Mouse (Mus musculus): ENCODE measurements around the gene Col25a1.

The Col25a1 gene

DNA sequence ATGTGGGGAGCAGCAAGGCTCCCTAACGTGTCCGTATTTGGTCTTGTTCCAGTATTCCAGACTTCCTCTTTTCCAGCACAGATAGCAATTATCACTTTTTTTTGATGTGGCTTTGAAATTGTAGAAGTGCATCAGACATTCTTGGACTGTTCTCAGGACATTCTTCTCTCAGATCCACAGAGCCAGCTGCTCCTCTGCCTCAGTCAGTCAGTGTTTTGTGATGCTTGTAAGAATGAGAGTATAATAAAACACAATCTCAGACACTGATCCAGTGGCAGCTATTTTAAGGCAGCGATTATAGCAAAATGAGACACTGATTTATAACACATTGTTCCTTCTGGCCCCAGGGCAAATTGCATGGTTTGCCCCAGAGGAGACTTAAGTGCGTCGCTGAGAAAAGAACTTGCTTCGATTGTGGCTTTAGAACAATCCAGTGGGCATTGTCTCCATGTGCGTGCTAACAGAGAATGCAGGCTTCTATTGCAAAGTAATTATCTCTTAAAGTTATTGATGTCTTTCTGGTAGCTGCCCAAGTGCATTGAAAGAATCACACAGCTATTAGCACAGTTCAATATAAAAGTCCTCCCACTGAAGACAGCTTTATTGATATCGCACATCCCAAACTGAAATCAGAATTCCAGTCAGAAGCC lies 111.5 kb downstream of the Col25a1 start:
- no peak for DNase-seq (ENCODE audit: low read depth, low spot score)

DNA sequence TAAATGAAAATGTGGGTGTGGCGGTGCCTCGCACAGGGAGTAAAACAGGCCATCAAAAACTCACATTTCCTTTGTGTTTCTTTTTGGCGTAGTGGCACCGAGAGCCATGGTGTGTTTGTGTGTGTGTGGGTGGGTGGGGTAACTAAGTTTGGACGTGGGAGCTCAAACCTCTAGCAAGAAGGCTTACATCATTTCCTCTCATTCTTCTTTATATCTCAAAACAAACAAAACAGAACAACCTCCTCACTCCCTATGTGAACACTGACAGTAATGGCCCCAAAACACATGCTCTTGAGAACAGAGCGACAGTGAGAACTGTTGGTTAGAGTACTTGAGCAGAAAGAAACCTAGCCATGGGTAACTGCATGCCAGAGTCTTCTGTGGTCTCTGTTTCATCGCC lies 121.1 kb downstream of the Col25a1 start:
- no peak for DNase-seq (ENCODE audit: low read depth, low spot score)

- no peak for DNase-seq (ENCODE audit: low read depth, low spot score)
Observed at GRCm38 (mm10) chr3:130256059-130256458, 124.8 kb downstream of the Col25a1 start.

DNA sequence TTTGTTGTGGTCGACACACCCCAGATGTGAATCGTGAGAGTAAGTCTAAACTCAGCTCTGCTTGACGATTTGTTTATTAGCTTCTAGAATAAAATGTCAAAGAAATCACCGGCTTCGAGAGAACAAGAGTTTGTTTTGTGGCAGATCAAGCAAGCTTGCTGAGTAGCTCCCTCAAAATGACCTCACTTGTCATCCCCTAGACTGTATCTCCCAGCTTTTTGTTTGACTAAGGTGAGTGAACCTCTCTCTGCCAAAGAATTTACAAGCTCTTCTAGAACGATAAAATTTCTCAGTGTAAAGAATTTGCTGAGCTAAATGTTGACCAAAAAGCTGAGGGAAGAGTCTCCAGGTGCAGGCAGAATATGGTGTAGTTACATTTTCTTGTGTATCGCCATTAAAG lies 125.3 kb downstream of the Col25a1 start:
- no peak for DNase-seq (ENCODE audit: low read depth, low spot score)

DNA sequence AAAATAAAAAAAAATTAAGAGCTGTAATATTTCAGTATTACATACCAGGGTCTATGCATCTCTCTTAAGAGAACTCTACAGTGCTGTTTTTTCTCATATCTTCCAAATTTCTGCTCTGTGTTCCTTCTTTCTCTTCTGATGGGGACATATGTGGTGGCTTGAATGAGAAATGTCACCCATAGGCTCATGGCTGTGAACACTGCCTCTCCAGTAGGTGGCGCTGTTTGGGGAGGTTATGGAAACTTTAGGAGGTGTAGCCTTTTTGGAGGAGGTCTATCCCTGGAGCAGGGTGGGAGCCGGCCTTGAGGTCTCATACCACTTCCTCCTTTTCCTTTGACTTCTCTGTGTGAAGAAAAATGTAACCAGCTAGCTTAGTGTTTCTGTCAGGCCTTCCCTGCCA lies 128.4 kb downstream of the Col25a1 start:
- DNase-seq (ENCODE audit: low read depth, low spot score) = peak; percentile 3

DNA sequence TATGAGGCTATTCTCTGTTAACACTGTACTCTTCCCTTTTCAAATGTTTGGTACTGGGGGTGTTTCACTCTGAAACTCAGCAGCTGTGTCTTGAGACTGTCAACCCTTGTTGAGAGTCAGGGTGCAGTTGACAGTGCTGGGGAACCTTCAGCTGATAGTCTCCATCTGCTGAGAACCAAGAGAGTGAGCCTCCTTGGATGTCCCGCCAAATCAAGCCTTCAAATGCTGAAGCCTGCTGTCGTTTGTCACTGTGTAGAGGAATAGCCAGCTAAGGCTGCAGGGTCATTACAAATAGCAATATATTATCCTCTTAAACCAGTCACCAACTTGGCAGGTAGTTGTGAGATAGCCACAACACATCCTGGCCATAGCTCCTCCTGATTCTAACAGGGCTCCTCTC lies 129.0 kb downstream of the Col25a1 start:
- DNase-seq (ENCODE audit: low read depth, low spot score) = no peak

- no peak for DNase-seq (ENCODE audit: low read depth, low spot score)
Observed at GRCm38 (mm10) chr3:130265104-130265503, 133.8 kb downstream of the Col25a1 start.

GRCm38 (mm10) chr3:130270509-130270908 lies 139.2 kb downstream of the Col25a1 start:
- no peak for DNase-seq (ENCODE audit: low read depth, low spot score)

GRCm38 (mm10) chr3:130273949-130274348 lies 142.6 kb downstream of the Col25a1 start:
- DNase-seq (ENCODE audit: low read depth, low spot score) = no peak

DNA sequence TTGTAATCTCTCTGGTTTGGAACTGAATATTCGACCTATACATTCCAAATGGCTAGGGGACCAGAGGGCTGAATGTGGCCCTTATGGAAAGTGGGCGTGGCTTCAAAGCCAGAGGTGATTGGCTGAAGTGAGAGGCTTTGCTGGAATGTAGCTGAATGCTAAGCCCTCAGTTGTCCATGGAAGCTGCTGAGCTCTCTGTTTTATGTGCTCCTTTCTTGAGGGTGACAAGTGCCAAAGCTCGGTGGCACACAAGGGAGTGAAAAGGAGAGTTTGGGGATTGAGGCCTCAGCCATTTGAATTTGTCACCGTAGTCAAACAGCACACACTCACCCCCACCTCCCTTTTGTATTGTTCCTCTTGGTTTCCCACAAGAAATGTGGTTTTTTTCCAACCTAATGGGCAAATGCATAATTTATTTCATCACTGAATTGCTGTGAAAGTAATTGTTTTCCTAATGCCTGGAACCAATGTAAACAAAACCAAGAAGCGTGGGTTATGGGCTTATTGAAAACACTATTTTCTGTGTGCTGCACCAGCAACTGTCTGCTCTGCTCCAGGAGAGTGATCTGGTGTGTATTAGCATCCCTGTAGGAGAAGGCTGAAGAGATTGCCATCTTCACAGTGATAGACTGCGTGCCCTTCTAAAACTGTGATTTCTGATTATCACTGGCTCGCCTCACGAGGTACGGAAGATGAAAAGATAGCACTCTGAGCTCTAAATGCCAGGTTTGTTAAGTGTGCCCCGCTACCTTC lies 147.2 kb downstream of the Col25a1 start:
- no peak for DNase-seq (ENCODE audit: low read depth, low spot score)

DNA sequence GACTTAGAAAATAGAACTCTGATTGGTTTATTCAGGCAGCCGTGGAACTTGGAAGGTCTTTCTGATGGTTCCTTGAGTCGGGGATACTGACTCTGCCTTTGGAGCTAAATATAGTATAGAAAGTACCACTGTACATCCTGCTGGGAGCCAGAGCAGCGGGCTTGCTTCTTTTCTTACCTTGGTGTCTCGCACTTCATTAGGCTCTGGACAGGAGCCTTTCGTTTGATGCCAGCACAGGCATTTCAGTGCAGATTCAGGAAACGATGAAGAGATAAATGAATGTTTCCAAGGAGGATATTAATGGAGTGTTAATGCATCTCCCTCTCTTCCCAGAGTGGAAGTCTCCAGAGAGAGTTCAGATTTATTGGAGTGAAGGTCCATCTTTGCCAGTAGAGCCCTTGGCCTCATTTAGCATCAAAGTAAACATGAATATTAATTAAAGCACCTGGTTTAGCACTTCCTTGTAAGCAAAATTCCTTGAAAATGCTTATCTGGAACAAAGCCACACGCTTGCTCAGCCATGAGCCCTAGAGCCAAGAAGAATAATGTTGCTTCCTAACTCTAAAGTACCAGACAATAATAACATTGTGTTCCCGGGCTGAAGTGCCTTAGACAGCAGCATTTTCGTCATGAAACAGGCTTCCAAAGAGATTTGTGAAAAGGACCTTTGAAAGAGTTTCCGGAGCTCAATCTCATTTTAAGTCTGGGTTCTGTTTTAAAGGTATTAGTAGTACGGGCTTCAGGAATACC lies 151.9 kb downstream of the Col25a1 start:
- no peak for DNase-seq (ENCODE audit: low read depth, low spot score)

DNA sequence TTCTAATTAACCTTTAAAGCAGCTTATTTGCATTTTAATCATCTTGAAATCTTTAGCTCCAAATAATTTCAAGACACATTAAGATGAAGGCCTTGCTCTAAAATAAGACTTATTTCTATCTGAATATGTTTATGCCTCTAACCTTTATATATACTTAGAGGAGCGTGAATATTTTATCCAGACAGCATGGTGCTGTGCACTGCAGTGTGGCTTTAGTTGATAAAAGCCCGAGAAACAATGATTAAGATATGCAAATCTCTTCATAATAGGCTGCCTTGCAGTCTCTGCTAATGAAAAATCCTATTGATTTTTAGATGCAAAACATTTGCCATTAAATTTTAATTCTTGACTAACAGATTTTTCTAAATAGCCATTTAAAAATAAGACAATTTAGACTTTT lies 156.8 kb downstream of the Col25a1 start:
- DNase-seq (ENCODE audit: low read depth, low spot score) = no peak

DNA sequence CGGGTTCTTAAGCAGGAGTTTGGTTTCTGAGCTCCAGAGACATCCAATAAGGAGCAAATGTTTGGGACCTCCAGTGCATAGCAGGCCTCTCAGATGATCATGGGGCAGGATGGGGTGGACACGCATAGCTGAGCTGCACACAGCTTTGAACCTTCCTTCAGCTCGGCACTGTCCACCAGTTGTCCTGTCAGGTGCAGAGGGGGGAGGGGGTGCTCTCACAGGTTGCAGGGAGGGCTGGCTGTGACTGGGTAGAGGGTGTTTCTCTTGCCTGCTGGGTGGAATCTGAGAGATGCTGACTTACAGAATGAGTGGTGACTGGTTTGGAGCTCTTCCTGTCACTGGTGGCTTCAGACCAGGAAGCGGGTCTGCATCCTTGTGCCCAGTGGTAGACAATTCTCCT lies 157.5 kb downstream of the Col25a1 start:
- no peak for DNase-seq (ENCODE audit: low read depth, low spot score)

DNA sequence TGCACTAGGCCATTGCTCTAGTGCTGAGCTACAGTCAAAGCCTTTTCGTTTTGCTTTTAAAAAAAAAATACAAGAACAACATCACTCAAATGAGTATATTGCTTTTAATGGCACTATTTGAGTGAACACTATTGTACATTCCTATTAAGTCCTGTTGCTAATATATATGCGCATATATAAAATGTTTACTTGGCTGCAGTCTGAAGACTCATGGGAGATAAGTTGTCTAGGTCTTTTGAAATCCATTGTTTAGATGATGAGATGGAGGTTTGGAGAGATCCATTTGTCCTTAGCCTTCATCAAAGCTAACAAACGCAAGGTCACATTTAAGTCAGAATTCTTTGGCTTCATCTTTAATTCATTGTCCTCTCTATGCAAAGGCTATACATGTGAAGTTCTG lies 157.9 kb downstream of the Col25a1 start:
- no peak for DNase-seq (ENCODE audit: low read depth, low spot score)

- DNase-seq (ENCODE audit: low read depth, low spot score) = no peak
Observed at GRCm38 (mm10) chr3:130290175-130290574, 158.9 kb downstream of the Col25a1 start.

GRCm38 (mm10) chr3:130290672-130291071 lies 159.4 kb downstream of the Col25a1 start:
- DNase-seq (ENCODE audit: low read depth, low spot score) = no peak

GRCm38 (mm10) chr3:130291926-130292325 lies 160.6 kb downstream of the Col25a1 start:
- DNase-seq (ENCODE audit: low read depth, low spot score) = no peak

- DNase-seq (ENCODE audit: low read depth, low spot score) = no peak
Observed at GRCm38 (mm10) chr3:130300530-130300929, 169.2 kb downstream of the Col25a1 start.

DNA sequence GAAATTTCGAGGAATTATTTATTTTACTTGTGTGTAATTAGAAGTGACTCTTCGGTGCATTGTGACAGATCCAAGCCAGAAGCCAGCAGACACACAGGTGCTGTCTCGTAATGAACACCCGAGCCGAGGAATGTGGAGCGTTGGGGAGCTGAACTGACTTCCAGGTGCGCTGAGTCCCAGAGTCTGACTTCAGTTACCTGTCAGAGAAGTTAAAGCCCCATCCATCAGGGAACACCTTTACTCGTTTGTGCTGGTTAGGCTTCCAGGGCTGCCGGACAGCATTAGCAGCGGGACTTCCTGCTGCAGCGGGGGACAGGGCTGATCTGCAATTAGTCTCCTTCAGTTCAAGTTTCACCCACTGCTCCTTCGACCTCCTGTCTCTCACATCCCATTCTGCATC lies 172.3 kb downstream of the Col25a1 start:
- no peak for DNase-seq (ENCODE audit: low read depth, low spot score)

- no peak for DNase-seq (ENCODE audit: low read depth, low spot score)
Observed at GRCm38 (mm10) chr3:130304827-130305226, 173.5 kb downstream of the Col25a1 start.

DNA sequence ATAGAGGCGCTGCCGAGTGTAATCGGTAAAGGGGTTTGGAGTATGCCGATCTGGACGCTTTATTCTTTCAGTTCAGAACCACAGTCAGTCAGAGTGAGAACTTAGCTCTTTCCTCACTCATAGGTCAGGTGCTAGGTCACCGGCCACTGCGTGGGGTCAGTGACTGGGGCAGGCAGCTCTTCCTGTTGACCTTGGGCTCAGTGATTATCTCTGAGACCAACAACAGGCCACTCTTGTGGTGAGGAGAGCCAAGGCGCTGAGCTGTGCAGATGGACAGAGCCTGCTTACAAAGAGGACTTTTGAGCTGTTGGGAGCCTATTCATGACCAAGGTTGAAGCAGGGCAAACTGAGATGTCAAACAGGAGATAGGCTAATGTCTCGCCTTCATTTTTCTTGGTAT lies 174.4 kb downstream of the Col25a1 start:
- no peak for DNase-seq (ENCODE audit: low read depth, low spot score)

GRCm38 (mm10) chr3:130309277-130309676 lies 178.0 kb downstream of the Col25a1 start:
- no peak for DNase-seq (ENCODE audit: low read depth, low spot score)
